Mouse (Mus musculus) lung, postnatal 36 days (tissue): ENCODE results near the gene Nectin1.

ENCODE experiments used
- DNase-seq: peaks from one replicate; pipeline ENCODE4 v3.0.0; 2022; ENCODE audit warnings: mixed read lengths

The Nectin1 gene

DNA sequence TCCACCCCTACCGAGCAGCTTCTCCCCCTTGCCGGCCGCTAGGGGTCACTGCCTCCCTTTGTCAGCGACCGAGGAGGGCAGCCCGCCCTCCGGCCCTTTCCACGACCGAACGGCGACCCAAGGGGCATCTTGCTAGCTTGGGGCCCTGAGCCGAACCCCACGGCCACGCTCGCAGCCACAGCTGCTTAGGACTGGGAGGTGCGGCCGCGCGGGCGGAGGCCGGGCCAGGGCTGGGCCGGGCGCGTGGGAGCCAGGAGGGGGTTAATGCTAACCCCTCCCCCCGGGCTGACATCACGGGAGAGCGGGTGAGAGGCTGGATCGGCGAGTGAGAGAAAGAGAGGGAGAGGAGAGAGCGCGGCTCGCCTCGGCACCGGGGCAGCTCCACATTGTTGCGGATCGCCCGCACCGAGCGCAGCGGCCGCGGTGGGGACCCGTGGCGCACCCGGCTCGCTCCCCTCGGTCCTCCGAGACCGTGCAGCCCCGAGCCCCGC, at the start of gene Nectin1:
TSS of gene Nectin1 (plus strand) at position 338 of the 491 bp plus-strand sequence.
- peak; percentile 88 for DNase-seq

- peak; percentile 59 for DNase-seq
These were observed 45.6 kb upstream of the Nectin1 start for GRCm38 (mm10) chr9:43698080-43698712.

DNA sequence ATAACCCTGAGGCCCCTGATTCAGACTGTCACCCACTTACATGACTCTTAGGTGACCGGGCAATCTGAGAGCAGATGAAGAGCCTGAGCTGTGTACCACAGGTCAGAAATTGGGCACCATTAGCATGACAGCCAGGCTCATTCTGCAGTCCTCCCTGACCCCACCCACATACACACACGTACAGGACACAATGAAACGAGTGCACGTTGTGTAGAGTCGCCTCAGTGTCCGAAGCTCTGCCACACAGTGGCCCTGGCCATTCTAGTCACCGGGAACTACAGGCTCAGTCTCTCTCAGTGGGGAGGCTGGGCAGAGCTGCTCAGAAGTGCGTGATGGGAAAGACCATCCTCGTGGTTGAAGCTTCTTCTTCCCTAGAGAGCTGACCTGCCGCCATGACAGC, 44.9 kb upstream of the Nectin1 start:
- no peak for DNase-seq

GRCm38 (mm10) chr9:43699417-43700225, 44.2 kb upstream of the Nectin1 start:
- no peak for DNase-seq

GRCm38 (mm10) chr9:43700226-43700579, 43.6 kb upstream of the Nectin1 start:
- no peak for DNase-seq

DNA sequence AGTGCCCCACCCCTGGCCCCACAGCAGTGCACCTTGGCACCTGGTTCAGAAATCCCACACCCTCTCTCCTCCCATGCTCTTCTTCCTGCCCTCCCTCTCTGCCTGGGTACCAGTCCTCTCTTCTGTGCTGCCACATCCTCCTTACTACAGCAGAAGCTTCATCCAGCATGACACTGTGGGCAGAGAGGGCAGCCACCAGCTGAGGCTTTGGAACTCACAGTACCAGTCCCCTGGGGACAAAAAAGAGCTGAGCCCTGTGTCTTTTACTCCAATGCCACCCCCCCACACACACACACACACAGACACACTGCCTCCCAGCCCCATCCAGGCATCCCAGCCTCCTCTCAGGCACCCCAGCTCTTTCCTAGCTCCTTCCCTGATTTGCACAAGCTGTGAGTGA, 42.0 kb upstream of the Nectin1 start:
- no peak for DNase-seq

DNA sequence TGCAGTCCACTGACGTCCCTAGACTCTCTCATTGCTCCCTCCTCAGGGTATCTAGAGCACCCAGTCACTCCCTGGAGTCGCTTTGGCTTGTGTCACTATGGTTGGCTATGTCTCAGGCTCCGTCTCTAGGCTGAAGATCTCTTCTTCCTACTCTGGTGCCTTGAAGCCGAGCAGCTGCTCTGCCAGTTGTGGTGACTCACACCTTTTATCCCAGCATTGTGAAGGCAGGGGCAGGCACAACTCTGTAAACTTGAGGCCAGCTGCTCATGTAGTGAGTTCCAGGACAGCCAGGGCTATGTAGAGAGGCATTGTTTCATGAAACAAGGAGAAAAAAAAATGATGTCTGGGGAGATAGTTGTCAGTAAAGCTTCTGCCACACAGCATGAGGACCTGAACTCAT, 36.2 kb upstream of the Nectin1 start:
- DNase-seq = no peak

- DNase-seq = no peak
These were observed 35.1 kb upstream of the Nectin1 start for GRCm38 (mm10) chr9:43708715-43709114.

DNA sequence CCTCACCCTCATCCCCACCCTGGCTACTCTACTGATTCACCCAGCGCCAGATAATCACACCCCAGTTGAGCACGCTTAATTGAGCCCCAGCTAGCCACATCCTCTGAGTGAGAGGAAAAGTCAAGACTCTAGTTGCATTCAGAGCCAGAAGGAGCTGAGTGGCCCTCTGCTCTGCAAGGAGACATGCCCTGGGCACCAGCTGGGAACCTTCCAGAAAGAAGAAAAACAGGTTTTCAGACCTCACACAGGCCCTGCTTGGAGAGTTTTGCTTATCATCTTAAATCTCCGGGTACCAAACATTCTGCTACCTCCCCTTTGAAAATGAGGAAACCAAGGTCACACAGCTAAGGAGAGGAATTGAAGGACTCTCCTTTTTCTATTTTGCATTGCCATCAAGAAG, 30.4 kb upstream of the Nectin1 start:
- DNase-seq = no peak

- peak; percentile 38 for DNase-seq
These were observed 24.4 kb upstream of the Nectin1 start for GRCm38 (mm10) chr9:43719407-43719839.

DNA sequence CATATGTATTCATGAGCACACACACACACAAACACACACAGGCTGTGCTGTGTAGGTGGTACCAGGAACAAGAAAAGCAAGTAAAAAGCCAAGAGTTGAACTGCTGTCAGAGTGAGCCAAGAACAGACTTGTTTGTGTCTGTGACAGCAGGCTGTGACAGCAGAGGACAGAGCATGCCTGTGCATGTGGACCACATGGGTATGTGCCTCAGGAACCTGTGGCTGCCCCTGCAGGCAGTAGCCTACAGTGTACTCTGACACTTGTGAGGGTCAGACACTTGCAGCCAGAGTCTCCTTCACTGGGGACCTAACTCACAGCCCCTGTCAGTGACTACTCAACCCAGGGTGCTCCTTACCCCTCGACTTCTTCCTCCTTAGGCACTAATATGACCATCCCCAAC, 23.7 kb upstream of the Nectin1 start:
- no peak for DNase-seq

GRCm38 (mm10) chr9:43724093-43724492, 19.7 kb upstream of the Nectin1 start:
- DNase-seq = no peak

GRCm38 (mm10) chr9:43729450-43730266, 14.1 kb upstream of the Nectin1 start:
- DNase-seq = peak; percentile 87

DNA sequence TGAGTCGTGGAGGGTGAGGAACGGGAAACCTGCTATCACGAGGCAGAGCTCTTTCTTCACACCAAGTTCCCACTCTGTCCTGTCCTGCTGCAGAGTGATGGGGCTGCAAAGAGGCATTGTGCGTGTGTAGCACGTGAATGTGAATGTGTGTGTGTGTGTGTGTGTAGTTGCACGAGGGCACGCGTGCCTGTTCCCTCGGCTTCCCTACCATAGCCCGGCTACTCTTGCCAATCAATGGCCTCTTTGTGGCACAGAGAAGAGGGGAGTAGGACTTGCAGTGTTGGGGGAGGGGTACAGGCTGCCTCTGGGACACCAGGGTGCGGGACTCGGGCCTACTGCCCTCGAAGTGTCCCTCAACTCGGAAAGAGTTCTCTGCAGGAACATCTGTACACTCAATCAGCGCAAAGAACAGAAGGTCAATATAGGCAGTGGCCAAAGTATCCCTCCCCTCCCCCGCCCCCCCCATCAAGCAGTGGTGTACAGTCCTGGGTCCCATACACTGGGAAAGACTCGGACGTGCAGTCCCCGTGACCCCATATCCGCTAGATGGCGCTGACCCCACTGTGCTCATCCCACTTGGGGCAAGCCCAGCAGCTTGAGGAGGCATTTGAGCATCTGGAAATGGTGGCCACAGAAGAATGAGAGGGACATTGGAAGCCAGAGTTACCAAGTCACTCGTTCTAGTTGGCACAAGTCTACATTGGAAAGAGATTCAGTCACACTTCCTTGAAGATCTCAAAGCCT, 13.3 kb upstream of the Nectin1 start:
- peak; percentile 87 for DNase-seq

DNA sequence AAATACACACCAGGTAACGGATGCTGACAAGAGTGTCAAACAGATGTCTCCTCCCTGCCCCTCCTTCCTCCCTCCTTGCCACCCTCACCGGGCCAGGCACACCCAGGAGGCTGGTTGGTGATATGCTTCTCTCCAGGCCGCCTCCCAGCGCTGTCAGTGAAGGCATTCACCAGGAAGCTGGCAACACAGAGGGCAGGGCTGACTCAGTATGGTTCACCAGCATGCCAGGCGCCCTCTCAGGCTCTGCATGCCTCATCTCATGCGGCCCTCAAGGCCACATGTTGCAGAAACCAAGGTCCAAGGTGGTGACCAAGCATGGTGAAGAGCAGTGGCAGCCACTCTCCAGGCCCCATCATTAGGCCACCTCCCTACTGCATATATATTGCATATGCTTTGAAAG, 11.9 kb upstream of the Nectin1 start:
- DNase-seq = no peak

GRCm38 (mm10) chr9:43732671-43733070, 11.1 kb upstream of the Nectin1 start:
- no peak for DNase-seq

DNA sequence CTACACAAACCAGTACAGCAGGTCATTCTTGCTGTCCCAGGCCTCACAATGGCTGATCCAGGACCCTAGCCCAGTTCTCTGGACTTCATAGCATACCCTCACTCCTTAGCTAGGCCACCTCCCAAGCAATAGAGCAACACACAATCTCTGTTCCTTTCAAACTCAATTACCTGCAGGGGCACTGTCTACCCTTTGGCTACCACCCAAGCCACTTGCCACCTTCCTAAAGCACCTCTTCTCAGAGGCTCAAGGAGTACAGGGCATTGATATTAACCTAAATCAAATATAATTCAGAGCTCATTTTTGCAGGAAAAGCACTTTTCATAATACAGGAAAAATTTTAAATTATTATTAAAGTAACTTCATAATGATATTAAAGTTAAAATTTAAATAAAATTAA, 8.8 kb upstream of the Nectin1 start:
- peak; percentile 72 for DNase-seq

- DNase-seq = peak; percentile 49
These were observed 7.6 kb upstream of the Nectin1 start for GRCm38 (mm10) chr9:43736046-43736730.

DNA sequence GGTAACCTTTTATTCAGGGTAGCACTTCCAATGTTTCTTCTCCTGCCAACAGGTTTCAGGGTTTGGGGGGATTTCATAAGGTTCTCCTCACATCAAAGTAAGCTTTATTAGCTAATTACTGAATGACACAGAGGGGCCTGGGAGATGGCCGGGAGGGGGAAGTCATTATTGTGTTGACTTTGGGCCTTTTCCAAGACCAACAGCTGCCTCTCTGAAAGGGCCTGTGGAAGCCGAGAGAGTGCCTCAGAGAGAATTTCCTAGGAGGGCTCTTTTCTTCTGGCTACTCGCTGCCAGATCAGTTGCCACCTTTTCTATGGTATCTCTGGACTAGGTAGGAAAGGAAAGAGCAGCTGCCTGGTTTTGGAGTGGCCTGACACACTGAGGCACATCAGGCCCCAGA, 6.5 kb upstream of the Nectin1 start:
- DNase-seq = peak; percentile 64

GRCm38 (mm10) chr9:43737871-43738292, 5.9 kb upstream of the Nectin1 start:
- DNase-seq = peak; percentile 78

DNA sequence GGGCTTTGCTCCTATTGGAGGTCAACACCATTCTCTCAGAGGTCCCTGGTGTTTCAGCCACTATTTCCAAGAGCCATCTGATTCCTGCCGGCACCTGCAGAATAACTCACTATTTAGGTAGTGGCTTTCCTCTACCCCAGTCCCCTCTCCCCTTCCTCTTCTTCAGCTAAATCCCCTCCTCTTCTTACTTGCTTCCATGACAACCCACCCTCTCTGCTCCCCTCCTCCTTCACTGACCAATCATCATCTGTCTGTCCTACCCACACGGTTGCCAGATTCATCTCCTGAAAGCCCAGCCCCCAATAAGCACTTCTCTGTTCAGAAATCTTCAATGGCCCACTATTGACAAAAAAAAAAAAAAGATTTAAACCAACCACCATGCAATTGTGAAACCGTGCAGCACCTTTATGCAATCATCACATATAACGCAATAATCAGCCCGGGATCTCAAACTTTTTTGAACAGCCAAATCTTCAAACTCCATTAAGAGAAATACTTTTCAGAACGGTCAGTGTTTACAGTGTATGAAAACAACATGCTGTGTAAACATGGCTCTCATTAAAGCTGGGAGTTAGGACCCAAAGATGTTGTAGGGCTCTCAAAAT, 5.2 kb upstream of the Nectin1 start:
- DNase-seq = peak; percentile 23

DNA sequence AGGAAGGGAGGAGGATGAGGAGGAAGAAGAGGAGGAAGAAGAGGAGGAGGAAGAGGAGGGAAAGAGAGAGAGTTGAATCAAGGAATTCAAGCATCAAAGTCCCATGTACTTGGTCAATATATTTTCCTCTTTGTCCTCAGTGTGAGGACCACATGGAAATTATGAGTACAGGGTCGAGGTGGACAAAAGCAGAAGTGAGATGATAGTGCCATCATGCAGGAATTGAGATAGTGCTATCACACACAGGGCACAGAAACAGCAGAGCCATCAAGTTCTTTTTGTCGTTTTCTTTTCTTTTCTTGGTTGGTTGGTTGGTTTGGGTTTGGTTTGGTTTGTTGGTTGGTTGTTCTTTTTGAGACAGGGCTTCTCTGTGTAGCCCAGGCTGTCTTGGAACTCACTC, 2.5 kb upstream of the Nectin1 start:
- DNase-seq = no peak
